Mouse (Mus musculus) ES-E14 (cell line): ENCODE data around the gene Stmn1. TPM values are rescaled to one million over a fixed set of nuclear protein-coding genes. Genes with fewer than 3 reads are reported as not detected.

Source experiments
- DNase-seq: peaks from one replicate; pipeline ENCODE4 v3.0.0-alpha.2; 2013; ENCODE audit warnings: low read depth, low spot score
- H3K27ac ChIP-seq: 2 replicates; pipeline ENCODE4 v1.5.1; 2012; ENCODE audit warnings: low read depth, mild to moderate bottlenecking, low read length, moderate library complexity, mixed read lengths; ENCODE audit not compliant: poor library complexity, insufficient read depth, severe bottlenecking
- H3K36me3 ChIP-seq: 2 replicates; pipeline ENCODE4 v1.6.1; 2012; ENCODE audit warnings: mild to moderate bottlenecking, low read length, moderate library complexity, mixed read lengths; ENCODE audit not compliant: control insufficient read depth, poor library complexity, insufficient read depth, severe bottlenecking
- H3K4me1 ChIP-seq, 2 experiments: fragments of 150-350 bp in 1 of 2; sonication (generic) in 1 of 2; 2 replicates each; pipeline ENCODE4 v1.6.1; 2012; ENCODE audit warnings: low read length in 2 of 2, mild to moderate bottlenecking in 1 of 2, mixed read lengths in 1 of 2; ENCODE audit not compliant: control insufficient read depth in 2 of 2, insufficient read depth in 2 of 2, poor library complexity in 1 of 2
- H3K4me3 ChIP-seq, 2 experiments: fragments of 150-350 bp in 1 of 2; sonication (generic) in 1 of 2; 2 replicates each; pipeline ENCODE4 v1.5.1; 2012; ENCODE audit warnings: low read length in 2 of 2, low read depth in 1 of 2, mild to moderate bottlenecking in 1 of 2, mixed read lengths in 1 of 2; ENCODE audit not compliant: insufficient read depth in 1 of 2, poor library complexity in 1 of 2, severe bottlenecking in 1 of 2
- H3K9ac ChIP-seq: 2 replicates; pipeline ENCODE4 v1.6.1; 2012; ENCODE audit warnings: low read depth, mild to moderate bottlenecking, low read length, mixed read lengths; ENCODE audit not compliant: poor library complexity, insufficient read depth, severe bottlenecking
- H3K9me3 ChIP-seq: fragments of 150-350 bp; sonication (generic); 2 replicates; pipeline ENCODE4 v1.6.1; 2012; ENCODE audit warnings: low read depth, mild to moderate bottlenecking, low read length; ENCODE audit not compliant: control insufficient read depth, insufficient read depth
- CHD2 ChIP-seq: IDR thresholded peaks from 2 replicates; pipeline ENCODE4 v1.6.1; 2014; ENCODE audit warnings: mild to moderate bottlenecking, low read depth, low read length, inconsistent platforms
- HCFC1 ChIP-seq: IDR thresholded peaks from 2 replicates; pipeline ENCODE4 v1.6.1; 2012; ENCODE audit warnings: low read length, inconsistent platforms, borderline replicate concordance; ENCODE audit not compliant: insufficient read depth
- MAFK ChIP-seq: IDR thresholded peaks from 2 replicates; pipeline ENCODE4 v1.6.1; 2014; ENCODE audit warnings: mild to moderate bottlenecking, low read depth, low read length, inconsistent platforms; ENCODE audit not compliant: insufficient read depth
- ZC3H11A ChIP-seq: IDR thresholded peaks from 2 replicates; pipeline ENCODE4 v1.6.1; 2012; ENCODE audit warnings: low read depth, mild to moderate bottlenecking, inconsistent platforms, low read length, borderline replicate concordance
- ZNF384 ChIP-seq: IDR thresholded peaks from 2 replicates; pipeline ENCODE4 v1.6.1; 2012; ENCODE audit warnings: low read depth, low read length, inconsistent platforms
- in situ Hi-C, 2 experiments: fragments of 600-800 bp; cut with MboI; formaldehyde crosslinking; loops; one replicate each; pipeline ENCODE4 v1.15.1; 2025; ENCODE audit warnings: low sequenced_read_pairs in 2 of 2, inconsistent platforms in 1 of 2; ENCODE audit not compliant: unreplicated experiment in 2 of 2
- total RNA-seq: library from RNA; depleted of rRNA; stranded (reverse); fragments of 300-350 nt; gene quantifications from 2 replicates; pipeline ENCODE4 v1.2.3, GENCODE M21; 2012

The Stmn1 gene
- total RNA-seq, 1 experiment = 361 TPM

DNA sequence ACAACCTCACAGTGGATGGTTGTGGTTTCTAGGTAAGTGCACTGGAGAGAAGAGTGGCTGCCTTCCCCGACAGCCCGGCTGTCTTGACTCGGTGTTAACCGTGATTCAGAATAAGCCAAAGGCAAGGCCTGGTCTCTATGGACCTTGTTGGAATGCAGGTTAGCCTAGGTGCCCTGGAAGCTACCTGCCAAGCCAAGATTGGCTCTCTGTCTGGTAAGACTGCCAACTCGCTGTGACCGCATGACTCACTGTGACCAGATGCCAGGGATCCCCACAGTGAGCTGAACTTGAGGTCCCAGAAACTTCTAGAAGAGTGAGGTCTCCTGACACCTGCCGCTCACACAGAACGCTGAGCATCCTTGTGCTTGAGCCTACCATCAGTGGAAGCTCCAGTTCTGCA lies 8.8 kb downstream of the Stmn1 start:
- Histone ChIP-seq H3K9ac (no peak overlapping the region), H3K27ac (no peak overlapping the region), H3K4me1 (peaks cover 0 to 15% of the 10 kb centered on the region in 2 experiments; a peak in 3 of 4 replicates), H3K36me3 (peaks cover 24% of the 10 kb centered on the region), H3K9me3 (no peaks in the 10 kb centered on the region), H3K4me3 (no peak overlapping the region)
- no peak for DNase-seq
- in situ Hi-C loops = loop anchor here in 1 of 2 experiments (5.0 kb wide), 1 partner anchor 70 kb away; no protein-coding TSS in a partner anchor
- no peak for TF ChIP-seq ZC3H11A
- TF ChIP-seq HCFC1 = no peak
- TF ChIP-seq CHD2 = no peak

- Histone ChIP-seq H3K27ac (no peak overlapping the region), H3K4me3 (no peak overlapping the region), H3K9ac (no peak overlapping the region), H3K4me1 (peaks cover 0 to 14% of the 10 kb centered on the region in 2 experiments; a peak in 3 of 4 replicates), H3K9me3 (no peaks in the 10 kb centered on the region), H3K36me3 (peaks cover 19% of the 10 kb centered on the region)
- peak; percentile 78 for DNase-seq
- in situ Hi-C loops = loop anchor here in 1 of 2 experiments (5.0 kb wide), 1 partner anchor 71 kb away; no protein-coding TSS in a partner anchor
- TF ChIP-seq ZNF384 (peak; percentile 57; the same call in 1 of the 2 replicates), CHD2 (no peak), HCFC1 (peak; percentile 66; the same call in 1 of the 2 replicates), ZC3H11A (peak; percentile 94; the same call in 1 of the 2 replicates), MAFK (no peak)
Measured at GRCm38 (mm10) chr4:134478031-134478430, 9.9 kb downstream of the Stmn1 start.

- Histone ChIP-seq H3K9ac (no peak overlapping the region), H3K4me1 (peaks cover 0 to 9% of the 10 kb centered on the region in 2 experiments; a peak in 1 of 4 replicates)
- TF ChIP-seq MAFK (no peak), HCFC1 (no peak), CHD2 (no peak), ZNF384 (no peak), ZC3H11A (no peak)
Measured at GRCm38 (mm10) chr4:134479839-134480238, 11.7 kb downstream of the Stmn1 start.

GRCm38 (mm10) chr4:134480864-134481263 lies 12.7 kb downstream of the Stmn1 start:
- no peak overlapping the region for H3K9ac ChIP-seq
- peaks cover 4% of the 10 kb centered on the region; the same call in 1 of the 2 replicates for H3K36me3 ChIP-seq
- DNase-seq = peak; percentile 94
- H3K4me3 ChIP-seq = no peak overlapping the region
- no peak overlapping the region; the same call in 1 of the 2 replicates for H3K27ac ChIP-seq
- TF ChIP-seq ZC3H11A = 0 out of 2 replicates have a peak, but pooled peaks have one; percentile 37
- TF ChIP-seq MAFK = no peak
- 0 out of 2 replicates have a peak, but pooled peaks have one; percentile 5 for TF ChIP-seq ZNF384
- TF ChIP-seq HCFC1 = peak; percentile 37; the same call in 1 of the 2 replicates
- in situ Hi-C loops = no loop called here
- peaks cover 0 to 6% of the 10 kb centered on the region in 2 experiments; a peak in 1 of 4 replicates for H3K4me1 ChIP-seq
- no peaks in the 10 kb centered on the region for H3K9me3 ChIP-seq

More at GRCm38 (mm10) chr4:134479839-134480238, 11.7 kb downstream of the Stmn1 start:
- Histone ChIP-seq H3K4me3 (no peak overlapping the region), H3K27ac (no peak overlapping the region), H3K9me3 (no peaks in the 10 kb centered on the region), H3K36me3 (peaks cover 6% of the 10 kb centered on the region; the same call in 1 of the 2 replicates)
- in situ Hi-C loops = loop anchor here in 1 of 2 experiments (5.0 kb wide), 1 partner anchor 73 kb away; no protein-coding TSS in a partner anchor
- DNase-seq = no peak
